Mouse (Mus musculus) liver, postnatal 0 days (tissue): ENCODE results near the gene Snapc3. TPM values are rescaled to one million over a fixed set of nuclear protein-coding genes. Genes with fewer than 3 reads are reported as not detected.

ENCODE experiments used
- ATAC-seq: fragments of 200-750 bp; cut with Nextera tagmentation; 2 replicates; pipeline ENCODE4 v1.8.0; 2017; ENCODE audit warnings: mild to moderate bottlenecking, moderate library complexity
- DNase-seq: peaks from one replicate; pipeline ENCODE4 v3.0.0-alpha.2; 2016
- H3K27ac ChIP-seq: fragments of 300-500 bp; sonication (generic); 2 replicates; pipeline ENCODE4 v1.5.1; 2014; ENCODE audit warnings: antibody characterized with exemption, moderate library complexity, mild to moderate bottlenecking, low read depth
- H3K27me3 ChIP-seq: fragments of 300-500 bp; sonication (generic); 2 replicates; pipeline ENCODE4 v1.6.1; 2014; ENCODE audit warnings: low read length, control low read depth, mixed read lengths; ENCODE audit not compliant: insufficient read depth
- H3K36me3 ChIP-seq: fragments of 300-500 bp; sonication (generic); replicated peaks from 2 replicates; pipeline ENCODE4 v1.6.1; 2014; ENCODE audit warnings: mild to moderate bottlenecking, control low read depth, low read length, moderate library complexity, mixed read lengths; ENCODE audit not compliant: insufficient read depth
- H3K4me1 ChIP-seq: fragments of 300-500 bp; sonication (generic); 2 replicates; pipeline ENCODE4 v1.6.1; 2014; ENCODE audit warnings: antibody characterized with exemption, mild to moderate bottlenecking, control low read depth; ENCODE audit not compliant: insufficient read depth
- H3K4me2 ChIP-seq: fragments of 300-500 bp; sonication (generic); 2 replicates; pipeline ENCODE4 v1.6.1; 2014; ENCODE audit warnings: low read depth, mild to moderate bottlenecking, low read length, moderate library complexity, mixed read lengths
- H3K4me3 ChIP-seq: fragments of 300-500 bp; sonication (generic); 2 replicates; pipeline ENCODE4 v1.5.1; 2014; ENCODE audit warnings: low read depth, low read length
- H3K9ac ChIP-seq: fragments of 300-500 bp; sonication (generic); replicated peaks from 2 replicates; pipeline ENCODE4 v1.6.1; 2014; ENCODE audit warnings: mild to moderate bottlenecking, moderate library complexity
- H3K9me3 ChIP-seq: fragments of 300-500 bp; sonication (generic); 2 replicates; pipeline ENCODE4 v1.6.1; 2016; ENCODE audit warnings: mild to moderate bottlenecking, control low read depth, low read length, mixed read lengths
- CTCF ChIP-seq: sonication (generic); IDR thresholded peaks from 2 replicates; pipeline ENCODE4 v1.5.1; 2016; ENCODE audit warnings: antibody characterized with exemption, low read depth
- EP300 ChIP-seq: IDR thresholded peaks from 2 replicates; pipeline ENCODE4 v1.6.1; 2016; ENCODE audit warnings: antibody characterized with exemption, low read depth, mild to moderate bottlenecking
- WGBS: fragments of 180-500 bp; shearing (Covaris S2); extraction: QIAGEN DNeasy Blood & Tissue Kit; methylation state at CpG from one replicate; pipeline ENCODE4 v1.1.7; 2014; ENCODE audit not compliant: insufficient replicate concordance; 5-methylcytosine and 5-hydroxymethylcytosine counted together
- polyA plus RNA-seq: library from polyadenylated mRNA; unstranded; fragments of >200 nt; fragmentation: Nextera tagmentation; extraction: Ambion mirVana; gene quantifications from 2 replicates; pipeline ENCODE4 v1.2.1, GENCODE M21; 2015

Gene Snapc3
- polyA plus RNA-seq, 1 experiment from 2014 or later: 7.2 TPM

GRCm38 (mm10) chr4:83441050-83441449 is 23.5 kb downstream of the Snapc3 start:
- H3K36me3 ChIP-seq: peaks cover 34% of the 10 kb centered on the region
- H3K27ac ChIP-seq: no peak overlapping the region
- no peak for DNase-seq
- no peak for ATAC-seq
- no peaks in the 10 kb centered on the region for H3K27me3 ChIP-seq
- no peak overlapping the region for H3K9ac ChIP-seq
- no peaks in the 10 kb centered on the region for H3K4me1 ChIP-seq
- WGBS: 77% methylated on average over 4 of the region's 4 CpGs
- H3K4me2 ChIP-seq: no peak overlapping the region
- no peak for TF ChIP-seq CTCF
- TF ChIP-seq EP300: no peak
- no peaks in the 10 kb centered on the region for H3K9me3 ChIP-seq
- no peak overlapping the region for H3K4me3 ChIP-seq

- no peaks in the 10 kb centered on the region for H3K27me3 ChIP-seq
- ATAC-seq (no peak), DNase-seq (no peak)
- no peaks in the 10 kb centered on the region for H3K4me1 ChIP-seq
- H3K27ac ChIP-seq: no peak overlapping the region
- H3K9me3 ChIP-seq: no peaks in the 10 kb centered on the region
- WGBS: 91% methylated on average over 4 of the region's 4 CpGs
- H3K36me3 ChIP-seq: peaks cover 57% of the 10 kb centered on the region
- H3K4me3 ChIP-seq: no peak overlapping the region
- no peak overlapping the region for H3K4me2 ChIP-seq
- no peak overlapping the region for H3K9ac ChIP-seq
- no peak for TF ChIP-seq CTCF
Measured at GRCm38 (mm10) chr4:83450785-83451184, 33.3 kb downstream of the Snapc3 start.

- DNase-seq (no peak), ATAC-seq (no peak)
- H3K27ac ChIP-seq: no peak overlapping the region
- no peak overlapping the region for H3K4me3 ChIP-seq
- TF ChIP-seq CTCF: no peak
- TF ChIP-seq EP300: no peak
- 95% methylated on average over 5 of the region's 5 CpGs for WGBS
- H3K4me2 ChIP-seq: no peak overlapping the region
- H3K4me1 ChIP-seq: no peaks in the 10 kb centered on the region
- no peaks in the 10 kb centered on the region for H3K27me3 ChIP-seq
- H3K9ac ChIP-seq: no peak overlapping the region
- peaks cover 69% of the 10 kb centered on the region for H3K36me3 ChIP-seq
- no peaks in the 10 kb centered on the region for H3K9me3 ChIP-seq
Measured at GRCm38 (mm10) chr4:83460106-83460505, 42.6 kb downstream of the Snapc3 start.

DNA sequence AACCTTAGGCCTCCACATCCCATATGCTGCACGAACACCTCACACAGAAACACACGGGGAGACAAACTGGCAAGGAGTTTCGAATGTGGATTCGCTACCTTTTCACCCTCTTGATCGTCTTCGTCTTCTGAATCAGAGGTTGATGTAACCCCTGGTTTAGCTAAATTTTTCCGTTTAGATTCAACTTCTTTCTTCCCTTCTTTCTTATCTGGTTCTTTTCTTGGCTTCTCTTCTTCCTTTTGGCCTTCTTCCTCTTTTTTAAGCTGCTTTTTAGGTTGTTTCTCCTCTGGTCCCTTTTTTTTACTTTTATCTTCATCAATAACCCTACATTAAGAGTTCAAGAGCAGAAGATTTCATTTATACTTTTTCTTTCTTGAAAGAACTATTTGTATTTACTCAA is 47.3 kb downstream of the Snapc3 start:
- no peak for DNase-seq
- no peak overlapping the region for H3K4me3 ChIP-seq
- TF ChIP-seq CTCF: no peak
- TF ChIP-seq EP300: no peak
- no peak overlapping the region for H3K9ac ChIP-seq
- peaks cover 71% of the 10 kb centered on the region for H3K36me3 ChIP-seq
- 70% methylated on average over 7 of the region's 7 CpGs for WGBS
- H3K9me3 ChIP-seq: no peaks in the 10 kb centered on the region
- no peak overlapping the region for H3K4me2 ChIP-seq
- H3K4me1 ChIP-seq: no peaks in the 10 kb centered on the region
- H3K27me3 ChIP-seq: no peaks in the 10 kb centered on the region
- H3K27ac ChIP-seq: no peak overlapping the region
- ATAC-seq: no peak

DNA sequence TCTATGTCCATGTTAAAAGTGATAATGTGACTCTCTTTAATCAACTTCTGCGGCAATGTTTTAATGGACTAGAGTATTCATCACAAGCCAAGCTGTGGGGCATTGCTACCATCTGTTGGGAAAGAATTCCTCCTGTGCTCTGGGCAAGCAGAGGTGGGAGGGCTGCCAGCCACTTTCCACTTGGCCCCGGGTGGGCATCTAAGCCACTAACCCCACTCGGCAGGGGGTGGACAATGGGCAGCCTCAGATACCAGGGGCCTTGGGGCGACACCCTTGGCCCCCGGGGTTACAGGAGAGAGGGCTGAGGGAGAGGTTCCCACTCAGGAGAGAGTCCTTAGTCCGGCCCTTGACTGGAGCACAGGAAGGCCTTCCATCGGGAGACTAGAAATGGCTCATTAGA is 50.1 kb downstream of the Snapc3 start:
- Histone ChIP-seq H3K9me3 (no peaks in the 10 kb centered on the region), H3K27ac (no peak overlapping the region), H3K27me3 (no peaks in the 10 kb centered on the region), H3K4me1 (no peaks in the 10 kb centered on the region), H3K9ac (no peak overlapping the region), H3K4me3 (no peak overlapping the region), H3K36me3 (peaks cover 78% of the 10 kb centered on the region), H3K4me2 (no peak overlapping the region)
- TF ChIP-seq EP300 (no peak), CTCF (no peak)
- DNase-seq (no peak), ATAC-seq (no peak)
- 90% methylated on average over 7 of the region's 7 CpGs for WGBS

- DNase-seq: no peak
- H3K4me3 ChIP-seq: no peak overlapping the region
- H3K4me2 ChIP-seq: no peak overlapping the region
- H3K27ac ChIP-seq: no peak overlapping the region
- no peak for ATAC-seq
- TF ChIP-seq EP300: no peak
- no peak for TF ChIP-seq CTCF
- H3K36me3 ChIP-seq: peaks cover 78% of the 10 kb centered on the region
- H3K4me1 ChIP-seq: no peaks in the 10 kb centered on the region
- 84% methylated on average over 3 of the region's 3 CpGs for WGBS
- no peaks in the 10 kb centered on the region for H3K9me3 ChIP-seq
- no peak overlapping the region for H3K9ac ChIP-seq
- H3K27me3 ChIP-seq: no peaks in the 10 kb centered on the region
Measured at GRCm38 (mm10) chr4:83468208-83468607, 50.7 kb downstream of the Snapc3 start.

- peak overlapping the region; percentile 84 for H3K9ac ChIP-seq
- peaks cover 29% of the 10 kb centered on the region for H3K36me3 ChIP-seq
- no peaks in the 10 kb centered on the region for H3K27me3 ChIP-seq
- ATAC-seq: no peak
- H3K4me3 ChIP-seq: peak overlapping the region; percentile 84
- TF ChIP-seq EP300: no peak
- H3K4me1 ChIP-seq: peaks cover 10% of the 10 kb centered on the region; the same call in 1 of the 2 replicates
- peak overlapping the region; percentile 88 for H3K4me2 ChIP-seq
- H3K9me3 ChIP-seq: no peaks in the 10 kb centered on the region
- H3K27ac ChIP-seq: peak overlapping the region; percentile 96
- WGBS: 32% methylated on average over 12 of the region's 12 CpGs
- DNase-seq: no peak
Measured at GRCm38 (mm10) chr4:83485250-83485649, 67.7 kb downstream of the Snapc3 start.
